10 mouse cellular contexts compared by ENCODE assay signal in genomic region chr9:45952890-45953289, GRCm38 (mm10). TPM values are rescaled to one million over a fixed set of nuclear protein-coding genes. Genes with fewer than 3 reads are reported as not detected.
DNase-seq lines count a peak whose midpoint lies in the region; ATAC-seq and TF ChIP-seq lines count a peak whose summit lies in the region.
"Had no signal": no experiment of that assay in that cellular context is flagged by ENCODE, and none has a peak within 500 bp of the region (broad histone marks: within the 10 kb centered on the region; RNA-seq: fewer than 3 reads in every experiment).

No protein-coding gene starts in this region.

- no peak for ATAC-seq in forebrain, embryonic 13.5 days
- no peak for ATAC-seq in forebrain, embryonic 15.5 days (replicated peaks)
- ATAC-seq in heart, embryonic 15.5 days (replicated peaks; ENCODE audit: insufficient number of reproducible peaks, insufficient read depth, low FRiP score, low read depth): no peak
- no peak for ATAC-seq in liver, postnatal 0 days

- H3K36me3 ChIP-seq in forebrain, embryonic 13.5 days (ENCODE audit: poor library complexity, severe bottlenecking): peaks cover 39% of the 10 kb centered on the region
- peaks cover 27% of the 10 kb centered on the region for H3K36me3 ChIP-seq in forebrain, embryonic 15.5 days
- H3K36me3 ChIP-seq in heart, embryonic 15.5 days: peaks cover 43% of the 10 kb centered on the region
- H3K36me3 ChIP-seq in liver, postnatal 0 days (replicated peaks; ENCODE audit: insufficient read depth, low read length): peaks cover 39% of the 10 kb centered on the region

- H3K4me1 ChIP-seq in forebrain, embryonic 13.5 days: peaks cover 39% of the 10 kb centered on the region
- peaks cover 27% of the 10 kb centered on the region for H3K4me1 ChIP-seq in forebrain, embryonic 15.5 days
- H3K4me1 ChIP-seq in lung, adult 2 months (ENCODE audit: control insufficient read depth, insufficient read depth, low read length): peaks cover 10% of the 10 kb centered on the region
- H3K4me1 ChIP-seq in heart, embryonic 15.5 days (replicated peaks): peaks cover 23% of the 10 kb centered on the region
- H3K4me1 ChIP-seq in liver, postnatal 0 days (ENCODE audit: insufficient read depth): peaks cover 19% of the 10 kb centered on the region

- no peaks in the 10 kb centered on the region for H3K9me3 ChIP-seq in forebrain, embryonic 13.5 days (replicated peaks)
- no peaks in the 10 kb centered on the region for H3K9me3 ChIP-seq in forebrain, embryonic 15.5 days
- no peaks in the 10 kb centered on the region for H3K9me3 ChIP-seq in heart, embryonic 15.5 days (replicated peaks)
- no peaks in the 10 kb centered on the region for H3K9me3 ChIP-seq in liver, postnatal 0 days (ENCODE audit: low read length)

- H3K9ac ChIP-seq in forebrain, embryonic 13.5 days: peak overlapping the region; percentile 89; the same call in 1 of the 2 replicates
- H3K9ac ChIP-seq in forebrain, embryonic 15.5 days (replicated peaks): no peak overlapping the region
- 0 out of 2 replicates have a peak overlapping the region, but pooled peaks have one; percentile 97 for H3K9ac ChIP-seq in heart, embryonic 15.5 days
- H3K9ac ChIP-seq in liver, postnatal 0 days (replicated peaks): no peak overlapping the region

- H3K27ac ChIP-seq in forebrain, embryonic 13.5 days: no peak overlapping the region
- H3K27ac ChIP-seq in forebrain, embryonic 15.5 days (replicated peaks): no peak overlapping the region
- no peak overlapping the region for H3K27ac ChIP-seq in heart, embryonic 15.5 days
- H3K27ac ChIP-seq in liver, postnatal 0 days (ENCODE audit: low read depth): no peak overlapping the region

- no peaks in the 10 kb centered on the region for H3K27me3 ChIP-seq in forebrain, embryonic 13.5 days
- H3K27me3 ChIP-seq in forebrain, embryonic 15.5 days: no peaks in the 10 kb centered on the region
- H3K27me3 ChIP-seq in heart, embryonic 15.5 days: no peaks in the 10 kb centered on the region
- H3K27me3 ChIP-seq in liver, postnatal 0 days (ENCODE audit: insufficient read depth, low read length): no peaks in the 10 kb centered on the region

- no peak for TF ChIP-seq CTCF in lung, adult 2 months (IDR thresholded peaks at IDR 0.05; ENCODE audit: insufficient read depth, low read length)
- no peak for TF ChIP-seq CTCF in liver, postnatal 0 days (IDR thresholded peaks at IDR 0.05; ENCODE audit: low read depth)

- peak overlapping the region; percentile 96 for H3K4me2 ChIP-seq in forebrain, embryonic 13.5 days
- no peak overlapping the region for H3K4me2 ChIP-seq in forebrain, embryonic 15.5 days (replicated peaks)
- peak overlapping the region; percentile 80 for H3K4me2 ChIP-seq in heart, embryonic 15.5 days
- H3K4me2 ChIP-seq in liver, postnatal 0 days (ENCODE audit: low read depth, low read length): peak overlapping the region; percentile 84

- H3K4me3 ChIP-seq in forebrain, embryonic 13.5 days: no peak overlapping the region
- H3K4me3 ChIP-seq in forebrain, embryonic 15.5 days: no peak overlapping the region
- H3K4me3 ChIP-seq in lung, adult 2 months (replicated peaks; ENCODE audit: extremely low read depth, low read depth, low read length): peak overlapping the region; percentile 55
- H3K4me3 ChIP-seq in heart, embryonic 15.5 days: peak overlapping the region; percentile 92
- peak overlapping the region; percentile 79; the same call in 1 of the 2 replicates for H3K4me3 ChIP-seq in liver, postnatal 0 days (ENCODE audit: low read depth, low read length)

- no peak for TF ChIP-seq POLR2A in lung, adult 2 months (IDR thresholded peaks at IDR 0.05; ENCODE audit: borderline replicate concordance, extremely low read depth, low read depth, low read length)

- WGBS in forebrain, embryonic 13.5 days: 78% methylated on average over 7 of the region's 7 CpGs
- 77% methylated on average over 7 of the region's 7 CpGs for WGBS in forebrain, embryonic 15.5 days
- 77% methylated on average over 7 of the region's 7 CpGs for WGBS in lung, adult 2 months
- WGBS in heart, embryonic 15.5 days: 78% methylated on average over 7 of the region's 7 CpGs
- WGBS in liver, postnatal 0 days (ENCODE audit: insufficient replicate concordance): 79% methylated on average over 7 of the region's 7 CpGs

- TF ChIP-seq EP300 in liver, postnatal 0 days (IDR thresholded peaks at IDR 0.05; ENCODE audit: low read depth): no peak

- no peak for DNase-seq in lung, adult 2 months
- no peak for DNase-seq in lung, postnatal 4 days
- no peak for DNase-seq in liver, postnatal 0 days
- no peak for DNase-seq in ovary, postnatal 14 days (ENCODE audit: low spot score)
- no peak for DNase-seq in layer of hippocampus, postnatal 25 days (ENCODE audit: extremely low spot score in 1 of 2, low spot score in 1 of 2)
- DNase-seq: B cell, adult 2 months; cerebellum, postnatal 14 days had no signal

RNA-seq across cellular contexts. Expression of gene Sidt2, which starts 2.2 kb away (rescaled TPM):
- polyA plus RNA-seq in forebrain, embryonic 13.5 days (2015; fragmentation: Nextera tagmentation; extraction: Ambion mirVana): 22.6 and 26.3 TPM in 2 replicates
- 37.2 and 37.6 TPM in 2 replicates for polyA plus RNA-seq in forebrain, embryonic 15.5 days (2015; fragmentation: Nextera tagmentation; extraction: Ambion mirVana)
- polyA plus RNA-seq in lung, adult 2 months (2012; rRNA removed): 357 and 550 TPM in 2 replicates
- 31.4 and 41.7 TPM in 2 replicates for polyA plus RNA-seq in heart, embryonic 15.5 days (2015; fragmentation: Nextera tagmentation; extraction: Ambion mirVana)
- 23.5 and 23.6 TPM in 2 replicates for polyA plus RNA-seq in liver, postnatal 0 days (2015; fragmentation: Nextera tagmentation; extraction: Ambion mirVana)
- 10 to 100 TPM; 89.2 to 97.9 TPM for total RNA-seq in layer of hippocampus, postnatal 25 days (2021)

RNA-seq across cellular contexts. Expression of gene Tagln, which starts 17.0 kb away (rescaled TPM):
- polyA plus RNA-seq in forebrain, embryonic 13.5 days (2015; fragmentation: Nextera tagmentation; extraction: Ambion mirVana): 2.5 and 3.1 TPM in 2 replicates
- 2.6 and 2.8 TPM in 2 replicates for polyA plus RNA-seq in forebrain, embryonic 15.5 days (2015; fragmentation: Nextera tagmentation; extraction: Ambion mirVana)
- polyA plus RNA-seq in lung, adult 2 months (2012; rRNA removed): 226 and 279 TPM in 2 replicates
- polyA plus RNA-seq in heart, embryonic 15.5 days (2015; fragmentation: Nextera tagmentation; extraction: Ambion mirVana): 90.8 and 117 TPM in 2 replicates
- 3.6 and 5.2 TPM in 2 replicates for polyA plus RNA-seq in liver, postnatal 0 days (2015; fragmentation: Nextera tagmentation; extraction: Ambion mirVana)
- 10 to 100 TPM in 1 of 2 experiments, 1 to 10 TPM in 1; 9.9 to 13.0 TPM for total RNA-seq in layer of hippocampus, postnatal 25 days (2021)

RNA-seq across cellular contexts. Expression of gene Rnf214, which starts 46.2 kb away (rescaled TPM):
- polyA plus RNA-seq in forebrain, embryonic 13.5 days (2015; fragmentation: Nextera tagmentation; extraction: Ambion mirVana): 92.9 and 94.3 TPM in 2 replicates
- polyA plus RNA-seq in forebrain, embryonic 15.5 days (2015; fragmentation: Nextera tagmentation; extraction: Ambion mirVana): 96.5 and 96.9 TPM in 2 replicates
- polyA plus RNA-seq in lung, adult 2 months (2012; rRNA removed): 12.3 and 16.3 TPM in 2 replicates
- polyA plus RNA-seq in heart, embryonic 15.5 days (2015; fragmentation: Nextera tagmentation; extraction: Ambion mirVana): 40.3 and 43.3 TPM in 2 replicates
- polyA plus RNA-seq in liver, postnatal 0 days (2015; fragmentation: Nextera tagmentation; extraction: Ambion mirVana): 13.0 and 15.9 TPM in 2 replicates
- total RNA-seq in layer of hippocampus, postnatal 25 days (2021): 10 to 100 TPM; 63.6 to 69.3 TPM

RNA-seq across cellular contexts. Expression of gene Pcsk7, which starts 46.6 kb away (rescaled TPM):
- polyA plus RNA-seq in forebrain, embryonic 13.5 days (2015; fragmentation: Nextera tagmentation; extraction: Ambion mirVana): 20.1 and 24.9 TPM in 2 replicates
- polyA plus RNA-seq in forebrain, embryonic 15.5 days (2015; fragmentation: Nextera tagmentation; extraction: Ambion mirVana): 25.6 and 26.7 TPM in 2 replicates
- polyA plus RNA-seq in lung, adult 2 months (2012; rRNA removed): 29.0 and 33.4 TPM in 2 replicates
- 17.0 and 19.6 TPM in 2 replicates for polyA plus RNA-seq in heart, embryonic 15.5 days (2015; fragmentation: Nextera tagmentation; extraction: Ambion mirVana)
- polyA plus RNA-seq in liver, postnatal 0 days (2015; fragmentation: Nextera tagmentation; extraction: Ambion mirVana): 5.8 and 6.8 TPM in 2 replicates
- 10 to 100 TPM; 18.0 to 24.7 TPM for total RNA-seq in layer of hippocampus, postnatal 25 days (2021)

RNA-seq across cellular contexts. Expression of gene Pafah1b2, which starts 59.6 kb away (rescaled TPM):
- 277 and 295 TPM in 2 replicates for polyA plus RNA-seq in forebrain, embryonic 13.5 days (2015; fragmentation: Nextera tagmentation; extraction: Ambion mirVana)
- polyA plus RNA-seq in forebrain, embryonic 15.5 days (2015; fragmentation: Nextera tagmentation; extraction: Ambion mirVana): 284 and 289 TPM in 2 replicates
- 22.0 and 24.9 TPM in 2 replicates for polyA plus RNA-seq in lung, adult 2 months (2012; rRNA removed)
- 105 and 124 TPM in 2 replicates for polyA plus RNA-seq in heart, embryonic 15.5 days (2015; fragmentation: Nextera tagmentation; extraction: Ambion mirVana)
- 35.8 and 42.6 TPM in 2 replicates for polyA plus RNA-seq in liver, postnatal 0 days (2015; fragmentation: Nextera tagmentation; extraction: Ambion mirVana)
- total RNA-seq in layer of hippocampus, postnatal 25 days (2021): 100 to 1,000 TPM; 212 to 221 TPM

Comparison
In these comparisons a context has a peak if more than half of its experiments do, and no peak if none do; other contexts are left out.
1. H3K9ac ChIP-seq: peak in forebrain, embryonic 13.5 days (single experiment) and heart, embryonic 15.5 days (single experiment); none in forebrain, embryonic 15.5 days (single experiment) and liver, postnatal 0 days (single experiment).
2. H3K4me3 ChIP-seq: peak in lung, adult 2 months (single experiment), heart, embryonic 15.5 days (single experiment) and liver, postnatal 0 days (single experiment); none in forebrain, embryonic 13.5 days (single experiment) and forebrain, embryonic 15.5 days (single experiment).
3. RNA of gene Tagln, which starts 17.0 kb away (polyA plus RNA-seq): 226 to 279 TPM in lung, adult 2 months and 90.8 to 117 TPM in heart, embryonic 15.5 days; 3.6 to 5.2 TPM in liver, postnatal 0 days, 2.5 to 3.1 TPM in forebrain, embryonic 13.5 days and 2.6 to 2.8 TPM in forebrain, embryonic 15.5 days; every median in the first group is over 10 times any median in the second.